Comparison of ENCODE assay signal across 8 mouse cellular contexts in genomic region chr3:98024288-98024848, GRCm38 (mm10). TPM values are rescaled to one million over a fixed set of nuclear protein-coding genes. Genes with fewer than 3 reads are reported as not detected.
A peak's percentile ranks its signal among the peaks of the same experiment; 100 is the strongest.
DNase-seq lines count a peak whose midpoint lies in the region; ATAC-seq and TF ChIP-seq lines count a peak whose summit lies in the region.

No protein-coding gene starts in this region.

- H3K27me3 ChIP-seq in hindbrain, embryonic 15.5 days = 0 out of 2 replicates have a peak, but pooled peaks cover 4% of the 10 kb centered on the region
- H3K27me3 ChIP-seq in liver, embryonic 12.5 days (replicated peaks) = no peaks in the 10 kb centered on the region
- H3K27me3 ChIP-seq in myocyte (ENCODE audit: control insufficient read depth, insufficient read depth, insufficient read length) = no peaks in the 10 kb centered on the region

- peaks cover 91% of the 10 kb centered on the region for H3K79me2 ChIP-seq in myocyte (ENCODE audit: control insufficient read depth, insufficient read depth)

- no peak overlapping the region for H3K9ac ChIP-seq in hindbrain, embryonic 15.5 days
- no peak overlapping the region for H3K9ac ChIP-seq in liver, embryonic 12.5 days

- no peaks in the 10 kb centered on the region for H3K9me3 ChIP-seq in hindbrain, embryonic 15.5 days
- no peaks in the 10 kb centered on the region for H3K9me3 ChIP-seq in liver, embryonic 12.5 days (replicated peaks)

- H3K36me3 ChIP-seq in hindbrain, embryonic 15.5 days = no peaks in the 10 kb centered on the region
- no peaks in the 10 kb centered on the region for H3K36me3 ChIP-seq in liver, embryonic 12.5 days
- H3K36me3 ChIP-seq in myocyte (ENCODE audit: control insufficient read depth, insufficient read depth) = no peaks in the 10 kb centered on the region

- DNase-seq in Muller cell, postnatal 12 days (ENCODE audit: inconsistent ontology term) = peak; percentile 94
- peak; percentile 34 to 37 for DNase-seq in cerebellum, adult 18-20 months
- peak; percentile 59 for DNase-seq in forelimb bud, embryonic 11.5 days (ENCODE audit: low read depth, low spot score)
- DNase-seq in thymus, adult 18-20 months = no peak
- no peak for DNase-seq in layer of hippocampus, adult 11-12 months (ENCODE audit: low spot score)

- 2% methylated on average over 13 of the region's 13 CpGs for WGBS in hindbrain, embryonic 15.5 days
- WGBS in liver, embryonic 12.5 days (ENCODE audit: insufficient replicate concordance) = 54% methylated on average over 13 of the region's 13 CpGs

- no peak overlapping the region for H3K4me3 ChIP-seq in hindbrain, embryonic 15.5 days
- H3K4me3 ChIP-seq in liver, embryonic 12.5 days = no peak overlapping the region
- H3K4me3 ChIP-seq in myocyte = peak overlapping the region; percentile 1

- peak; percentile 46; the same call in 1 of the 2 replicates for ATAC-seq in hindbrain, embryonic 15.5 days (ENCODE audit: low FRiP score, low read depth)
- no peak for ATAC-seq in liver, embryonic 12.5 days

- no peak overlapping the region for H3ac ChIP-seq in myocyte (ENCODE audit: control insufficient read depth, insufficient read length)

- TF ChIP-seq POLR2A in myocyte (IDR thresholded peaks at IDR 0.05; ENCODE audit: insufficient read length, low read depth) = no peak

- peak overlapping the region; percentile 6; the same call in 1 of the 2 replicates for H3K27ac ChIP-seq in hindbrain, embryonic 15.5 days (replicated peaks)
- H3K27ac ChIP-seq in liver, embryonic 12.5 days = peak overlapping the region; percentile 51

- H3K4me2 ChIP-seq in hindbrain, embryonic 15.5 days = peak overlapping the region; percentile 44
- peak overlapping the region; percentile 36 for H3K4me2 ChIP-seq in liver, embryonic 12.5 days
- H3K4me2 ChIP-seq in myocyte (ENCODE audit: low read depth) = peak overlapping the region; percentile 84

- peaks cover 42% of the 10 kb centered on the region for H3K4me1 ChIP-seq in hindbrain, embryonic 15.5 days (replicated peaks)
- peaks cover 74% of the 10 kb centered on the region for H3K4me1 ChIP-seq in liver, embryonic 12.5 days

TF ChIP-seq in myocyte, 11 proteins besides CTCF, POLR2A, EP300 and RAD21:
- TF ChIP-seq CEBPB (IDR thresholded peaks at IDR 0.05; ENCODE audit: insufficient read depth, poor library complexity, severe bottlenecking) (peak; percentile 68), REST (IDR thresholded peaks at IDR 0.05; ENCODE audit: insufficient read depth, insufficient read length) (no peak), MYOG (IDR thresholded peaks at IDR 0.05; ENCODE audit: control insufficient read depth in 1 of 3, insufficient read depth in 1 of 3, insufficient read length in 2 of 3, low read depth in 2 of 3) (peak in 2 of 3 experiments; percentile 49 to 86), TCF3 (IDR thresholded peaks at IDR 0.05; ENCODE audit: insufficient read length, low read depth) (peak; percentile 39), POLR2AphosphoS2 (IDR thresholded peaks at IDR 0.05; ENCODE audit: insufficient read length, low read depth) (no peak), MYOD1 (IDR thresholded peaks at IDR 0.05; ENCODE audit: control insufficient read depth in 1 of 3, insufficient read length in 2 of 3, low read depth in 2 of 3) (peak in 2 of 3 experiments; percentile 84 to 91), SRF (IDR thresholded peaks at IDR 0.05; ENCODE audit: control insufficient read depth, insufficient read length, low read depth) (peak; percentile 95), E2F4 (IDR thresholded peaks at IDR 0.05; ENCODE audit: insufficient read depth) (no peak), TCF12 (IDR thresholded peaks at IDR 0.05; ENCODE audit: insufficient read depth, poor library complexity, severe bottlenecking) (peak; percentile 21), MAX (IDR thresholded peaks at IDR 0.05; ENCODE audit: low read depth) (no peak), USF1 (IDR thresholded peaks at IDR 0.05; ENCODE audit: low read depth) (no peak)
TF ChIP-seq in myocyte: peak in this region for 6.

RNA-seq across cellular contexts. Expression of gene Notch2, which starts 11.0 kb away (rescaled TPM):
- 10.5 and 11.7 TPM in 2 replicates for polyA plus RNA-seq in hindbrain, embryonic 15.5 days (2015; fragmentation: Nextera tagmentation; extraction: Ambion mirVana)
- 8.7 and 10.1 TPM in 2 replicates for polyA plus RNA-seq in liver, embryonic 12.5 days (2016; fragmentation: Nextera tagmentation; extraction: Ambion mirVana)
- polyA plus RNA-seq in myocyte (2012; fragmentation: generic; extraction: Trizol) = 15.1 TPM

Comparison
In these comparisons a context has a peak if more than half of its experiments do, and no peak if none do; other contexts are left out.
1. DNase-seq: peak in Muller cell, postnatal 12 days (single experiment), cerebellum, adult 18-20 months (2 of 2) and forelimb bud, embryonic 11.5 days (single experiment); none in thymus, adult 18-20 months (0 of 2) and layer of hippocampus, adult 11-12 months (single experiment).
2. Peak in every context shown above with its lines, with median percentiles within 50 percentile points of each other: H3K4me2 ChIP-seq.